Mouse (Mus musculus) thymus, postnatal 0 days (tissue): ENCODE results near the gene Dusp28. TPM values are rescaled to one million over a fixed set of nuclear protein-coding genes. Genes with fewer than 3 reads are reported as not detected.

ENCODE experiments used
- DNase-seq: peaks from one replicate; pipeline ENCODE4 v3.0.0-alpha.2; 2015; ENCODE audit warnings: low spot score
- polyA plus RNA-seq: library from polyadenylated mRNA; unstranded; fragments of >200 nt; fragmentation: Nextera tagmentation; extraction: Ambion mirVana; gene quantifications from 2 replicates; pipeline ENCODE4 v1.2.1, GENCODE M21; 2015

The Dusp28 gene
- 38.1 and 39.6 TPM in 2 replicates for polyA plus RNA-seq

DNA sequence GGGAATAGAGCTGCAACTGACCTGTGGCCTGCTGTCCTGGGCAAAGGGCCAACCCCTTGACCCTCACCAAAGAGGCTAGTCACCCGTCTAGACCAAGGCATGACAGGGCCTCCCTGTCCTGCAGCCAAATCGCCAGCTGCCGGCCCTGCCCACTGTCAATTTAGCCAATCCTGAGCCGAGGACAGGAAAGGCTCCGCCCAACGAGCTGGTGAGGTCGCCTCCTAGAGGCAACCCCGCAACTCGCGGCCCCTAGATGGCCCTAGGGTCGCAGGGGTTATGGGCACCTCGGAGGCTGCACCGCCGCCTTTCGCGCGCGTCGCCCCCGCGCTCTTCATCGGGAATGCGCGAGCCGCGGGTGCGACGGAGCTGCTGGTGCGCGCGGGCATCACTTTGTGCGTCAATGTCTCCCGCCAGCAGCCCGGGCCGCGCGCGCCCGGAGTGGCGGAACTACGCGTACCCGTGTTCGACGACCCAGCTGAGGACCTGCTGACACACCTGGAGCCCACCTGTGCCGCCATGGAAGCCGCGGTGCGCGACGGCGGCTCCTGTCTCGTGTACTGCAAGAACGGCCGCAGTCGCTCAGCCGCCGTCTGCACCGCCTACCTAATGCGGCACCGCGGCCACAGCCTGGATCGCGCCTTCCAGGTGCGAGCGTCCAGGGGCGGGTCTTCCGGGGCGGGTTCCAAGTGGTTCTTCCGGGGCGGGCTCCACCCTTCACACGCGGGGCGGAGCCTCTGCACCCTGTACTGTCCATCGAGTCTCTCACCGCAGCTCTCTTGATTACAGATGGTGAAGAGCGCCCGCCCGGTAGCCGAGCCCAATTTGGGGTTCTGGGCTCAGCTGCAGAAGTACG is at the start of gene Dusp28:
Dusp28 (plus strand) TSS at position 203 of the 853 bp plus-strand sequence.
- peak; percentile 90 for DNase-seq

DNA sequence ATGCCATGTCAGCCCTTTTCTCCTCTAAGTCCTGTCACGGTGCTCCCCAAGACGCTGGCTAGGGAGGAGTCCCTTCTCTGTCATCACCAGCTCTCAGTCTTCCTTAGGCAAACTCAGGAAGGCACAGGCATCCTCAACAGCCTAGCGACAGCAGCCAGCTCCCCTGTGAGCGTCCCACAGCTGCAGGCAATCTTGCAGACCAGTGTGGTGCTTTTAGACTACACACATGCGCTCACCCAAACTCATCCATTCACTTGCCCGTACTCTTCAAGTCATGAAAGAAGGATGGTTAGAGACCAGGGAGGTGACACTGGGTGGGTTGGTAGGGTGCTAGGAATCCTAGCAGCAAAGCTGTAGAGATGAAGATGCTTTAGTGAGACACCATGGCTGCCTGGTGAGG is 45.3 kb upstream of the Dusp28 start:
- DNase-seq = no peak

DNA sequence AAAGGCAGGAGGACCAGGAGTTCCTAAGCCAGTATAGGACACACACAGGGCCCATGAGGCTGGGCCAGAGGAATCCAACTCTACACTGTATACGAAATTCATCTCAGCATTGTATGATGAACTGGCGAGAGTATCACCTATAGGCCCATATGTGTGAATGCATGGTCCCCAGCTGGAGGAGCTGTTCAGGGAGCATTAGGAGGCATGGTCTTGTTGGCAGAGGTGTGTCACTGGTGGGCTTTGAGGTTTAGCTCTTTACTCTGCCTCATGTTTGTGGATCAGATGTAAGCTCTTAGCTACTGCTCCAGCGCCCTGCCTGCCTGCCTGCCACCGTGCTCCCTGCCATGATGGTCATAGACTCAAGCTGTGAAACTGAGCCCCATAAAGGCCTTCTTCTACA is 43.5 kb upstream of the Dusp28 start:
- DNase-seq = no peak

DNA sequence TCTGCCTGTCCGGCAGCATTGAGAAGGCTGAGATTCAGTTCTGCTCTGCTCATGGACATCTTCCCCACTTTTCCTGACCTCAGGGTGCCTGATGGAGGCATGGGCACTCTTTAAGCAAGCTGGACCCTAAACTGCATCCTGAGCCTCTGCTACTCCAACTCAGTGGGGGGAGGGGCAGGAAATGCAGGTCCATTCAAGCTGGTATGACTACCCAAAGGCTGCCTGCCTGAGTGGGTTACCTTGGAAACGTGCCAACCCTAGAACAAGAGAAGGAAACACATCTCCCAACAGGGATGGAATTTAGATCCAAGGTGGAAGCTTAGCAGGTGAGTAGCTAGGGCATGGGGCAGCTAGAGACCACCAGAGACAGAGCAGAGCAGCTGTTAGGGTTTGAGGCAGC is 40.6 kb upstream of the Dusp28 start:
- no peak for DNase-seq

DNA sequence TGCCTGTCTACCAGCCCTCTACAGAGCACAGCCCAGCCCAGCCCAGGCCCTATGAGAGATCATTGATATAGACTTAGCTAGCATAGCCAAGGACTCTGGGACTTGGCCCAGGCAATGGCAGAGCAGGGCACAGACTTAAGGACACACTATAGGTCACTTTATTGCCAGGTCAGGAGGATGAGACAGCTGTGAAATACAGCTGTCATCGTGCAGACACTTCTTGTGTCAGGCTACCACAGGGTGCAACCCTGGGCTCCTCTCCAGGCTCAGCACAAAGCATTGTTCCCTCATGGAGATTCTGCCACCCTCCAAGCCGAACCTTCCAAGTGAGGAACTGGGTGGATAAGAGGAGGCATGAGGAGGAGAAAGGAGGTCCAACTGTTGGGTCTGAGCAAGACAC is 36.8 kb upstream of the Dusp28 start:
- DNase-seq = no peak

- DNase-seq = no peak
These were observed 34.1 kb upstream of the Dusp28 start for GRCm38 (mm10) chr1:92872666-92873065.

DNA sequence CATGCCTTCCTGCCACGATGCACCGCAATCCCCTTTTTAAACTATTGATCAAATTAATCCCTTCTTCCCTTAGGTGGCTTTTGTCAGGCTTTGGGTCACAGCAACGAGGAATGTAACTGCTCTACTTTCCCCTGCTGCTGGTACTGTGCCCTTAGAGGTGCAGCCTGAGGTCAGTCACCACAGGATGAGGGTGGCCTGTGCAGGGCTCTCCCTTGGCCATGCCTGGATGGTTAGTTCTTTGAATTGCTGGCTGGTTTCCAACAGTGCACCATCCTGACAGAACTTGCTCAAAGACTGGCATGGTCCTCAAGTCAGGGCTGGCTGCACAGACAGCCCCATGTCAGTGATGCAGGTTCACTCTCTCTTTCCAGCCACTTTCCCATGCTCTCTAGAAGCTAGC is 32.8 kb upstream of the Dusp28 start:
- no peak for DNase-seq

- DNase-seq = no peak
These were observed 31.2 kb upstream of the Dusp28 start for GRCm38 (mm10) chr1:92875360-92876111.

GRCm38 (mm10) chr1:92877431-92877978 is 29.3 kb upstream of the Dusp28 start:
- no peak for DNase-seq

DNA sequence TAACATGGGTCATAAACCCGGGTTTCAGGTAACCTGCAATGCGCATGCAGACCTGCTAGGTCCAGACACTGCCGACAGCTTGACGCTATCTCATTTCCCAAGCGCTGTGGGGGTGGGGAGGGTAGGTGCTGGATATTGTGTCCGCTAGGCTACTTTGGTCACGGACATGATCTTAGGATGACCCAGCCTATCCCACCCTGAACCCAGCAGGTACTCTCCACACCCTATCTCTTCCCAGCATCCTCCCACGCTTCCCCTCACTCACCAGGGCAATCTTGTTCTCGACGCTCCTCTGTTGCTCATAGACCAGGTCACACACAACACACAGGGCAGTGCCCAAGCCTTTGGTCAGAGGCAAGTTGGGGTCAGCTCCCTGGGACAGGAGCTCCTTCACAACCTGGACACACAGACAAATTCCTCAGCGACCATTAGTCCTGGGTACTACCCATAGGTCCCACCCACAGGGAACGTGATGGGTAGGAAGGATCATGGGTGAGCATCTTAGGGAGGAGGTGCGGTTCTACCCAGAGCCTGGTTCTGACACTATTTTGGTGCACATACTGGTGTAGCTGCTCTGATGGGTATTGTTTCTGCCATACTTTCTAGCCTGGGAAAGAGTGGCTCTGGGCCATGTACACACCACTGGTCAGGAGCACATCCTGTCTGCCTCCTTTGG is 28.6 kb upstream of the Dusp28 start:
- DNase-seq = no peak

- DNase-seq = no peak
These were observed 27.5 kb upstream of the Dusp28 start for GRCm38 (mm10) chr1:92879266-92879665.

- no peak for DNase-seq
These were observed 26.7 kb upstream of the Dusp28 start for GRCm38 (mm10) chr1:92880101-92880500.

DNA sequence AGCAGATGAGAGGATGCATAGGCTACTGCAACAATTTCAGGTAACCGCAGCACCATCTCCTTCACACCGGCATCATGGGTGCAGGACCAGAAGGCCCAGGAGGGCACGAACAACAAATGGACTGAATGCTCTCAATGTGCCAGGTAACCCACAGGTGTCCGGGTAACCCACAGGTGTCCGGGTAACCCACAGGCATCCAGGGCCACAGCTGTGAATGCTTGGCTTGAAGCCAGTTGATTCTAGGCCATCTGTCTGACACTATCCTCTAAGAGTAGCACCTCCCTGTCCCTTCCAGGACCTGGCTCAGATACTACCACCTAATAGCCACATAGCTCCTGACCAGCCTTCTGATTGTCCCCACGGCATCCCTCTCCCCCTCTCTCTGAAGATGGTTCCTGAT is 24.8 kb upstream of the Dusp28 start:
- no peak for DNase-seq

- no peak for DNase-seq
These were observed 17.7 kb upstream of the Dusp28 start for GRCm38 (mm10) chr1:92888901-92889655.

DNA sequence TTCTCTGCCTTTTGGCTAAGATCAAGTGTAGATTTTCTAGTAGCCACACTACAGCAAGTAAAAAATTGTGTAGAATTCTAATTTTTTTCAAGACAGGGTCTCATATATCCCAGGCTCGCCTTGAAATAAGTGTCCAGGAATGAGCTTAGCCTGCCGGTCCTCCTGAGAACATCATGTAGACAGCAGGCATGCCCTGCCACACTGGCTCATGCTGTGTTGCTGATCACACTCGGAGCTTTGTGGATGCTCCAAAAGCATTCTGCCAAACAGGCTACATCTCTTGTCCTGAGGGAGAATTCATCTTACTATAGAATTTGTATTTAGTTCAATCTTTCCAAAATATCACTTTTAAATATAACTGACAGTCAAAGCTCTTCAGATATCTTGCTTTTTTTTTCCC is 14.0 kb upstream of the Dusp28 start:
- no peak for DNase-seq

- DNase-seq = no peak
These were observed 12.9 kb upstream of the Dusp28 start for GRCm38 (mm10) chr1:92893896-92894295.

DNA sequence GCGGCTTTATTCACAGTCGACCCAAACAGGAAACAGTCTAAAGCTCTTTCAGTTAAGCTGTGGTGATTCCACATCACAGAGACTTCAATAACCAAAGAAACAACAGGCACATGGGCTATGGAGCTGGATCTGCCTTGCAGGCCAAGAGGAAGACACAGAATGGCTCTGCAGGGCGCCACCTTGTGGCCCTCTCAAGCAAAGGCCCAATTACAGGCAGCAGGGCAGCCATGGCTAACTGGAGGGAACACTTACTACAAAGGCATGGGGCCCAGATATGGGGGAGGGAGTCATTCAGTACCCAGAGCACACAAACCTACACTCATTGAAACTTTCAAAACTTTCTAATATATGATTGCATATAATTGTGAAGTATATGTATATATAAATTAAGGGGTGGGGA is 11.7 kb upstream of the Dusp28 start:
- DNase-seq = peak; percentile 78

- DNase-seq = peak; percentile 47
These were observed 4.0 kb upstream of the Dusp28 start, which contains the start of gene Ankmy1 for GRCm38 (mm10) chr1:92902786-92903185. Gene Ankmy1 (minus strand): TSS chr1:92902906.

- DNase-seq = no peak
These were observed 3.2 kb upstream of the Dusp28 start for GRCm38 (mm10) chr1:92903627-92904026.

GRCm38 (mm10) chr1:92905703-92906310 is 974 bp upstream of the Dusp28 start:
- DNase-seq = no peak
